Mouse (Mus musculus) olfactory bulb, adult 2 months (tissue): ENCODE data around the gene P2ry14.

Source experiments
- CTCF ChIP-seq: fragments of 200-500 bp; IDR thresholded peaks from 2 replicates; pipeline ENCODE4 v1.5.1; 2012; ENCODE audit warnings: low read depth, mild to moderate bottlenecking, low read length, moderate library complexity; ENCODE audit not compliant: insufficient read depth
- POLR2A ChIP-seq: fragments of 200-500 bp; IDR thresholded peaks from 2 replicates; pipeline ENCODE4 v1.6.1; 2012; ENCODE audit warnings: mild to moderate bottlenecking, low read depth, low read length, moderate library complexity; ENCODE audit not compliant: insufficient read depth

GRCm38 (mm10) chr3:59141507-59142305 lies 11.7 kb downstream of the P2ry14 start:
- TF ChIP-seq CTCF (no peak), POLR2A (no peak)
